Mouse (Mus musculus) thymus, adult 18-20 months (tissue): ENCODE results near the gene Msantd2.
A peak's percentile ranks its signal among the peaks of the same experiment; 100 is the strongest.

Experiments
- DNase-seq, 2 experiments: peaks; one replicate each; pipeline ENCODE4 v3.0.0; 2022; ENCODE audit warnings: mixed read lengths in 2 of 2

Gene Msantd2

DNA sequence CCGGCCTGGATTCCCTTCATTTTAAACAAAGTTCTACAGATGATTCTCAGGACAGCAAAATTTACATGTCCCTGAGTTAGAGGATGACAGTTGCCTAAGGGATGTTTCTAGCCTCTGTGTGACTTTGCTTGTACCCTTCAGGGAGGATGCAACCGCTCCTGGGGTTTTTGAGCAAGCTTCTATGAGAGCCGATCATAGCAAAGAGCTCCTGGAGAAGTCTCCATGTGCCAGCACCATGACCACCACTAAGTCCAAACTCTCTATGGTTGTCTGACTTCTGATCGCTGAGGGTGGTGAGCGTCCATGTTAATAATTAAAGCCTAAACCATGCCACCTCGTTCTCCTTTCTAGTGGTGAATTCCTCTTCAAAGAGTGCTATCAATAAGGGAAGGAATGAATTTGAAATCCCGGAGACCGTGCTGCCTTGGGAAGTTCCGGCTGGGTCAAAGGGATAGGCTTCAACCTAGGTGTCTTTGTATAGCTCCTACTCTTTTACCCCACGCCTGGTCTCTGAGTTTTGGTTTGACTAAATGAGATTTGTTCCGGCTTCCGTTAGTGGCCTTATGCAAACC is 54.8 kb downstream of the Msantd2 start:
- DNase-seq, result no peak

DNA sequence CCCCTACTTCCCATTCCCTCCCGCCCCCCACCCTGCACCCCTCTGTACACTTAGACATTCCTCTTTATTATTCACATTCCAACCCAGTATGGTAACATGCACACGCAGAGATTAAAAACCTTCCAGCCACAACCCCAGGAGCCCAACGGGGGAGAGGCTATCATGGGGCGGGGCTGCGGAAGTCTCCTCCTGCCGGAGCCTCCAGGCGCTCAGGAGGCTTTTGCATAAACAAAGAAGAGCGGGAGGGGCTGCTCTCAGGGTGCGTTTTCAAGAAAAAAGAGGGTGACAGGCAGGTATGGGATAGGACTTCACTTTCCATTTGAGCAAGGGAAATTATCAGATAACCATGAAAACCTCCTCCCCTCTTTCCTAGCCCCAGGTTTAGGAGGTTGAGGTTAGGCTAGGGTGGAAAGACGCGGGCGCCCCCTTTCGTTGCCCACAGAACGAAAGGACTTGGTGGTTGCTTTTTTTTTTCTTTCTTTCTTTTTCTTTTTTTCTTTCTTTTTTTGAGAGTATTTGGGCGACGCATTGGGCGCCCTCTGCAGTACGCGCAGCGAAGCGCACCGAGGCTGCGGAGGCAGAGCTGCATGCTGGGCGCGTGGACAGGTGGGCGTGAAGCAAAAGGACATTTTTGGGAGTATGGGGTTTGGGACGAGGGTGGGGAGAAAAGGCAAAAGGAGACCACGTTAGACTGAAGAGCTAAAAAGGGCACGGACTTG is 55.5 kb downstream of the Msantd2 start:
- DNase-seq, result peak in 1 of 2 experiments; percentile 47

DNA sequence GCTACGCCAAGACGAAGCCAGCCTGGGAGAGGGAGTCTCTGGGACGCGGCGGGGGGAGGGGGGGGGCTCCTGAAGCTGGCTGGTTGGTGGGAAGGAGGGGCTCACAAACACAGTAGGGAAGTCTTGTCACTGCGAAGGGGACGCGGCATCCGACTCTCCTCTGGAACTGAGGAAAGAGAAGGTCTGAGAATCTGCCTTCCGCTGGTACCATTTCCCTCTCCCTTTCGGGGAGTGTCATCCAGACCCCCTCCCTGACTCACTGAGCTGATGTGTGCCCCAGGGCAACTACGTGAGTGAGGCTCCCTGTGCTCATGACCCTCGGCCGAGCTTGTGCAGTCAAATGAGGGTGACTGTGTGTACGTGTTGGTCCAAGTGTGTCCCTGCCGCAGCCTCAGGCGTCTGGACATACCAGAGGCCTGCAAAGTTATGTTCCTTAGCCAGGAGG is 56.1 kb downstream of the Msantd2 start:
- DNase-seq, result no peak

DNA sequence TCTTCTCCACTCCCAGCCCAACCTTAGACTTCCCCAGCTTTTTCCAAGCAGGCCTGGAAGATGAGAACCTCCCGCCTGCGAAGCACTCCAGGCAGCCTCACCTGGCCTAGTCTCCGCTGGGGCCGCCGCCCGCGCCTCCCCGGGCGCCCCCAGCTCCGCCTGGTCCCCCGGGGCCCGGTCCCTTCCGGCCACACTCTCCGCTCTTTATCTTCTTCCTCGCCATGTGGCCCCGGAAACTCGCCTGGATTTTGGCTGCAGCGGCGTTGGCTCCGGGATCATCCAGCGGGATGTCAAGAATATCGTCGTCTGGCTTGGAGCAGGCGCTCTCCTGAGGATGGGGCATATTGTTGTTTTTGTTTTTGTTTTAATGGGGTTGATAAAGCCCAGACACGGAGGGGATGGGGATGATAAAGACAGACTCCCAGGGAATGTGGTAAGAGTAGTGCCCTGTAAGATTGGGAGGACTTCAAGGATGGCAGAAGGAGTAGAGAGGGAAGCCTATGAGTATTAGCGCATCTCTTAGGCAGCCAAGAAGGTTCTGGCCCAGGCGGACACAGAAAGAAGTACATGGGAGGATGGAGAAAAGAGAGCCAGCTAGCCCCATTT is 56.8 kb downstream of the Msantd2 start:
- DNase-seq, result no peak

DNA sequence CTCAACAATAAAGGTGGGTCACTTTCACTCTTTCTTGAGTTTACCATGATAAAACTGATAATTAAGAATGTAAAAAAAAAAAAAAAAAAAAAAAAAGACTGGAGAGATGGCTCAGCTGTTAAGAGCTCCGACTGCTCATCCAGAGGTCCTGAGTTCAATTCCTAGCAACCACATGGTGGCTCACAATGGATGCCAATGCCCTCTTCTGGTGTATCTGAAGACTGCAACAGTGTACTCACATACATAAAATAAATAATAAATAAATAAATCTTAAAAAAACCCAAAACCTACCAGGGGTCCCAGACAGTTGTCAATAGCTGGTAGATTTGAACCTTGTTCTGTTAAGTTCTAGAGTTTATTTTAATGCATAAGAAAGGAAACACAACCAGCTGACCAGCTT is 57.8 kb downstream of the Msantd2 start:
- DNase-seq, result no peak

DNA sequence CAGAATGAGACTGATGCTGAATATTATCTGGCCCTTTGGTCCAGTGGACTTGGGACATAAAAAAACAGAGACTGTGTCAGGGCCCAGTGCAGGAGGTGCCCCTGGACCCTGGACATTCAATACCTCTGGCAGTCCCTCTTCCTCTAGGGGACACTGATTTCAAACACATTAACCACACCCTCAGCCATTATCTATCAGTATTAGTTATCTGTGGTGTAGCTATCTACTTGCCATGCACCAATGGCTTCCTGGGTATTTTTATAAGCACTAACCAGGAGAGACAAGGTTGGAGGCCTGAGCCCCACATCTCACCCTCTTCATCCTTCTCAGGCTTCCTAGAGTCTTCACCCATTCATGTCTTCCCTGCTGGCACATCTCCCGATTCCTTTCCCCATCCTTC is 61.3 kb downstream of the Msantd2 start:
- no peak for DNase-seq

DNA sequence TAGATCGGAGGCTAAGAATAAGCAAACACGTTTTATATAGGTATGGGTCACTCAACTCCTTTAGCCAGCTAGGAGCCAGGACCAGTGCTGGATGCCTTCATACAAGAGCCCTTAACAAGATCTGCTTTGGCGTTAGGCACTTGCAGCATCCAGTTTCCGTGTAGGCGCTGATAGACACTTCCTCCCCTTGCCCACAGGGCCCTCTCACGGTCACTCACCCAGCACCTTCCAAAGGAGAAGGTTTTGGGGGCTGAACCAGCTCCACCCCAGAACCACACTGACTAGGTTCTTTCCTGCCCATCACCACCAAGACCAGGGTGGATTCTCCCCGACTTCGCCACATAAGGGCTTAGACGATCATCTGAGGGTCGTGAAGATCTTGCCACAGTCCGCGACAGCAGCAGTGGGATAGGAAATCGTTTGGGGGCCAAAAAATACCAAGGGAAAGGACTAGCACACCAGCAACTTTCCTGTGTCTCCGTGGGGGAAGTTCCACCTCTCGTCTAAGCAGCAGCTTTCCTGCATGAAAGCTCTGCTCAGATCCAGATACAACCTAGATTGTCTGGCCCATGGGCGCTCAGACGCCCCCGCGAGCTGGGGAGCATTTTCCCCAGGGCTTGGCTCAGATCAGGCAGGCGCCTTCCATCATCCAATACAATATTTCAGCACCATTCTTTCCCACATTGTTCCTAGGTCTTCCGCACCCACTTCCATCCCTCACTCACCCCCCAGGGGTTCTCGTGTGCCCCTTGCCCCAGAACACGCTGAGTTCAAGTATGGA is 62.8 kb downstream of the Msantd2 start:
- no peak for DNase-seq

DNA sequence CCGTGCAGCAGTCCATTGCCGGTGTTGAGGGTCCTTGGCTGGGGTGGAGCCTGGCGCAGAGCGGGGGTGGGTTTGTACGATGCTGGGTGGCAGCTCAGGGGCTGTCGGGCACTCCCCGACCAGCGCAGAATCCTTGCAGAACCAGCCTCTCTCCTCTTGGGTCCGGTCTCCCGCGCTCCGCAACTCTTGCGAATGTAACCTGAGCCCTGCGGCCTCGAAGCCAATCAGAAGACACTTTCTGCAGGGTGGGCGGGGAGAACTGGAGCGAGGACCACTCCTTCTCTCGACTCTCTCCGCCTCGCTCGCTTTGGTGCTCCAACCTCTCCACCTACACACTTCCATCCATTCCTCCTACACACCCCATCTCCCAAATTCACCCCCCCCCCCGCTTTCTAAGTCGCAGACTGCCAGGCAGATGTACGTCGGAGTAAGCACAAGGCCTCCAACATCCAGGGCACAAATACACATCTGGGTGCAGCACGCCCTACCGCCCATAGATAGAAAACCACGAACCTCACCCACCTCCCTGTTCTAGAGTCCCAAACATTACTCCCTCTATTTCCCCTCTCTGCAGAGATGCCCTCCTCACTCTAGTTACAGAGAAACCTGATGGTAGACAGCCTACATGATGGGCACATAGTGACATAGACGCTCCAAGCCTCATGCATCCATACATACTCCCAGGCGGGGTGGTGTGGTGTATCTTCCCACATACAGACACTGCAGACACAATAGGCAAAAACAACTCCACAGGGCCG is 63.6 kb downstream of the Msantd2 start, which contains the start of gene Nrgn:
Gene Nrgn, minus strand, starts transcription at position 369 of the 758 bp plus-strand sequence.
- peak; percentile 52 to 55 for DNase-seq

DNA sequence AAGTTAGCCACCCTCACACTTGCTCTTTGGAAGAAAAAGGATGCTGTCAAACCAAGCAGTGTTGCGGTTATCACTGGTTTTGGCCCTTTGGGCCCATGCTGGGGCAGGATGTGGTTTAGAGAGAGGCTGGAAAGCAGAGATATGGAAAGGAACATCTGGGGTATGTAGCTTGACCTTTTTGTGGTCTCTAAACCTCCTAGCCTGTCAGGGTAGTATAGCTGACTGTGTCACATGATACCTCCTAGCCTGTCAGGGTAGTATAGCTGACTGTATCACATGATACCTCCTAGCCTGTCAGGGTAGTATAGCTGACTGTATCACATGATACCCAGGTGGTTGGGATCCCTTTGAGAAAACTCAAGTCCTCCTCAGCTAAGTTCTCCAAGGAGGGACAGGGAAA is 65.2 kb downstream of the Msantd2 start:
- no peak for DNase-seq

DNA sequence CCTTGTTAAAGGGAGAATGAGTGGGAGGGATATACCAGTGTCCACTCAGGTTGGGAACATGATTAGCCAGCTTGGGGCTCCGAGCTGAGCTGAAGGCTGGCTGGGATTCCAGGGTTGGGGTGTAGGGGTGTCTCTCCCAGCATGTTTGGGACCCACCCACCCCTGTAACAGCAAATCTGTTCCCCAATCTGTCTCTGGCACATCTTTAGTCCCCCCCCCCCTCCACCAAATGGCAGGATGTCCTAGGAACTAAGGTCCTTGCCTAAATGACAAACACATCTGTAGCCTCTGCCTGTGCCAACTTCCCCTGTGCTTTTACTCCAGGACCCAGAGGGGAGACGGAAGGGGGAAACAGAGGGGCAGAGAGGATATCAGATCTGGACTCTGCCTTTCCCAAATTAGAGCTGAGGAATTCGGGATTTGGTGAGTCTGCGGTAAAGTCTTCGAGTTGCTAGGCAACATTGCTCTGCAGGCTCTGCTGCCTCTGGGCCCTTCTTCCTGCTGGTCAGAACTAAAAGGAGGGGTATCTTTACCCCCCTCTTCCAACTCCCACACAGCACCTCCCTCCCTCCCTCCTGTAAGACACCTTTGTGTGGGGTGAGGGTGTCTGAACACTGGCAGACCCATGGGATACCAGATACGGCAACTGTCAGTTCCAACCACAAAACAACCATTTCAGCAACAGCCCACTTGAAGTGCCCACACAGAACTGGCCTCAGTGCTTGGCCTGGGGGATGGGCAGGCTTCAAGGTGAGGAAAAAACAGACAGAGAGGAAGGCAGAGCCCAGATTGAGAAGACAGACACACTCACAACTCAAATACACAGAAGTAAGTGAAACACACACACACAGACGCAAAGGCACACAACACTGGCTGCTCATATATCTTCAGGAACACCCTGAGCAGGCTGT is 66.0 kb downstream of the Msantd2 start, which contains the start of gene Siae:
Gene Siae, plus strand, starts transcription at position 861 of the 911 bp plus-strand sequence.
- no peak for DNase-seq

DNA sequence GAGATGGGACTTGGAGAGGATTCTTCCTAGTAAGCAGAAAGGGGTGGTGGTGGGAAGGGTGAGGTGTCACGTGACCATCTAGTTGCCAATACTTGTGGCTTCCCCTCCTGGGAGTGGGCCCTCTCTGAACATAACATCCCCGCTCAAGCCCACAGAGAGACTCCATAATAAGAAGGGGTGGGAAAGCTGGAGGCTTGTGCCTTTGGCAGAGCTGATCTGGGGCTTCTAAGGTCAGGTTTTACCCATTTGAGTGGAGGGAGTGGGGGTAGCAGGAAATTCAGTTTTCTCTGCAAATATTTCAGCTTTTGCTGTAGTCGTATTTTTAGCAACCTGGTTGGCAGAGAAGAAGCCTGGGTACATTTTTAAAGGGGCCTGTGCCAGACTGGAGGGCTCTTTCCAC is 67.2 kb downstream of the Msantd2 start:
- DNase-seq, result no peak

DNA sequence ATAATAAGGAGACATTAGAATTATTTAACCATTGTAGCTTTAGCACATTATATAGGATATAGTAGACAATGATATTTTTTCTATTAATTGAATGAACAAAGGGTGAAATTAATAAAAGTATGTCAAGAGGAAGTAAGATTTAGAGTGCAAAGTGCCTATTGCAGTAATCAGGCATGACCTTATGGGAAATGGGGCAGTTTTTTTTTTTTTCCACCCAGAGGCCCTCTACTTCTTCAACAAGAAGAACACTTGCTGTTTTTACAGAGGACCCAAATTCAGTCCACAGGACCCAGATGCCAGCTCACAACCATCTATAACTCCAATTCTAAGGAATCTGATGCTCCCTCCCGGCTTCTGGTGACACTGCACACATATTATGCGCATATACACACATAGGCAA is 71.5 kb downstream of the Msantd2 start:
- no peak for DNase-seq

DNA sequence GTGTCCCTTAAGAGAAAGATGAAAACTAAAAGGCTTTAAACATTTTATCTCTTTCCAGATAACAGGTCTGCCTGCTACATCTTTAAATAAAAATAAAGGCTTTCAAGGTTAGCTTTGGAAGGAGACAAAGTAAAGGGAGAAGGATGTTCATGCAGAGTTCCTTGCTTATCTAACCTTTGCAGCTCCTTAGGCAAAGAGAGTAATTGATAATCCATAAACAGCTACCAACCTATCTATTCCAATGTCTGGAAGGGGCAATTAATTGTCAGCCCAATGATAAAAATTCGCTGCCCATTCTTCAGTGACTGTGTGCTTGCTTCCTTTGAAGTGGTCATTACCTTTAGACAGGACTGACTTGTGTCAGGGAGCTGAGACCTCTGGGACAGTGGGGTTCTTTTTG is 74.7 kb downstream of the Msantd2 start:
- DNase-seq, result no peak

DNA sequence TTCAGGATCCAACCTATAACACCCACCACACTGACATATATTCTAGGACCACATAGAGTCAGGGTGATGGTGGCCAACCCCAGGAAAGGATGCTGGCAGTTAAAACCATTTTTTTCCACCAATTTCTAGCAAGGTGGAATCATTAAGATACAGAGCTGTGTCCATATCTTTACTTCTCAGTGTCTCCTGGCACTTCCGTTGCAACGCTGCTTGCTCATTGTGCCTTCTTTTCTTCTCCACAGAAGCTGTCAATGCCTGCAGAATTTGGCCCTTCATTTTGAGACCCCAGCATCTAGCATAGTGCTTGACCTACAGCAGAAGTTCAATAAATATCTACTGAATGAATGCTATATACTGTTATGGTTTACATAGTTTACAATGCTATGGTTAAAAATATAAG is 77.9 kb downstream of the Msantd2 start:
- no peak for DNase-seq

DNA sequence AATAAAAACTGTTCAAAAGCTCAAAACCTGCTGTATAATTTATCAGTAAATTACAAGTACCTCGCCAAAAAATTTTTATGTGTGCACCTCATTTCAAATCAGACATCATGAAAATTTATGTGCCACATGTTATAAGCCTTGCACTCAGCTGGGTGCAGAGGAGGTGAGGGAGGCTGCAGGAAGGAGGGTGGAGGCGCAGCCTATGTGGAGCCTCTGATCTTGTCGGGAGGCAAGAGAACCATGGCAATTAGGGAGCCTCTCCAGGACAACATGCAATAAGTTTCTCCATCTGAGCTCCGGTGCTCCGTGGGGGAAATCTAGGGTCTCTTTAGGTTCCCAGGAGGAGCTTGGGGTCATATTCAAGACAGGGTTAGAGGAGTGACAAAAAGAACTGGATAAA is 78.3 kb downstream of the Msantd2 start:
- no peak for DNase-seq

DNA sequence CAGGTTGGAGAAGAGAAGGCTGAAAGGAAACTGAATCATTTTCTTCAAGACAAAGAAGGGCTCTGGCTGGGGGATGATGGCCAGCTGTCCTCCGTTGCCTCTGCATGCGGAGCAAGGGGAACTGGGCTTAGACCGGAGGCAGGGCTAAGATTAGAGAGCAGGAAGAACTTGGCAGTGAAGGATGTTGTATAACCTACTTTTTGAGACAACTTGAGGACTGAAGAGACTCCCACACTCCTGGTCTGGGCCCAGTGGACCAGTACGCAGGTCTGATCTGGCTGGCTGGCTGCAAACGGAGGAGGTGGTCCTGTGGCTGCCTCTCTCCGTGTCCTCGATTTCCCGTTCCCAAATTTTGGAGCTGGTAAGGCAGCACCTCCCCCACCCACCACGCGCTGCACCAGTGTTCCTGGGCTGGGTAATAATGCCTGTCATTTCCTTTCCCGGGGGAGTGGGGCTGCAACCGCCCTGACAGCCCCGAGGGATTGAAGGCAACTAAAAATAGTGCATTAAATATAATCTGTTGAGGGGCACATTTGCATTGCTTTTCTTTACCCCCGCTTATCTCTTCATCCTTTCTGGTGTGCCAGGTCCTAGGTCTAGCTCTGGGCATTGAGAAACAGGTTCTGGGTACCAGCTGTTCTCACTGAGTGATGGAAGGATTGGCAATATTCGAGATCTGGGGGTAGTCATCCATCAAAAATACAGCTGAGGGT is 78.9 kb downstream of the Msantd2 start:
- no peak for DNase-seq

DNA sequence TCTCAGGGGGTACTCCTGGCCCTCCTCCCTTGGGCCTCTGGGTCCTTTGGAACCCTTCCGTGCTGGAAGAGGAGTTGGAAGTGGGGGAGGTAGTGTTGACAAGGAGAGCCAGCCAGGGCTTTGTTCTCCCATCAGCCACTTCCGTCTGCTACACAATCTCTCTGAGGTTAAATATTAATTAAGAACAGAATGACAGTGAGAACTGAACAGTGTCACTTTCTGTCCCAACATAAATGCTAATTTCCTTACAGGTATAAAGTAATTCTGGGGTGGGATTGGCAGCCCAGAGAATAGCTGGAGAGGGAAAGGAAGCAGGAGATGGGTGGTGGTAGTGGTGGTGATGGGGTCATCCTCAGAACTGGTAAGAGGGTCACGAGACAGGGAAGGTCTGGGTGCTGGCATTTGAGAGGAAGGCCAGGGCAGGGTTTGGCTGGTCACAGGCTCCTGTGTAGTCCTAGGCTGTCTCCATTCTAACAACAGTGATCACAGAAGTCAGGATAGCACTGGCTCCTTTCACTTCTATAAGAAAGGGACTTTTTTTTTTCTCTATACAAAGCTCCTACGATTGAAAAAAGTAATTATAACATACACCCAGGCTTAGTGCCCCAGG is 79.6 kb downstream of the Msantd2 start:
- DNase-seq, result no peak

DNA sequence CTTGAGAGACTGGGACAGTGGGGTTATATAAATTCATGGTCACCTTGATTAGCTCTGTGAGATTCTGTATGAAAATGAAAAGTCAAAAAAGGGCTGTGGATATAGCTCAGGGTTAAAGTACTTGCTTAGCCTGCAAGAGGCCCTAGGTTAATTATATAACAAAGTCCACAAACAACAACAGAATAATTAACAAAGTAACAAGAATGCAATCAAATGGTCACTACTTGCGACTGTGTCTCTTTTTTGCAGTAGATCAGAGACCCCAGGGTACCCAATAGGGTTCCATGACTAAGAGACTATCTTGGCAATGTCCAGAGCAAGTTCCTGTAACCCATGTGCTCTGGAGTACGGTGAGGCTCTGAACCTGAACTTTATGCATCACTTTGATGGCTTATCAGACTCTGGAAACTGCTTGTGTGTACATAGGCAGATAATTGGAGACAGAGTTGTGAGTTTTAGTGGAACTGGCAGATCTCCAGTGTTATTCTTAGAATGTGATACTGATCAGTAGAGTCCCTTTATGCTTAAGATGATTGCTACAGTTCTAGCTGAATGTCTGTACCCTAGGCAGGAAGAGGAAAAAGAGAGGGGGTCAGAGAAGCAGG is 80.2 kb downstream of the Msantd2 start:
- DNase-seq, result no peak

DNA sequence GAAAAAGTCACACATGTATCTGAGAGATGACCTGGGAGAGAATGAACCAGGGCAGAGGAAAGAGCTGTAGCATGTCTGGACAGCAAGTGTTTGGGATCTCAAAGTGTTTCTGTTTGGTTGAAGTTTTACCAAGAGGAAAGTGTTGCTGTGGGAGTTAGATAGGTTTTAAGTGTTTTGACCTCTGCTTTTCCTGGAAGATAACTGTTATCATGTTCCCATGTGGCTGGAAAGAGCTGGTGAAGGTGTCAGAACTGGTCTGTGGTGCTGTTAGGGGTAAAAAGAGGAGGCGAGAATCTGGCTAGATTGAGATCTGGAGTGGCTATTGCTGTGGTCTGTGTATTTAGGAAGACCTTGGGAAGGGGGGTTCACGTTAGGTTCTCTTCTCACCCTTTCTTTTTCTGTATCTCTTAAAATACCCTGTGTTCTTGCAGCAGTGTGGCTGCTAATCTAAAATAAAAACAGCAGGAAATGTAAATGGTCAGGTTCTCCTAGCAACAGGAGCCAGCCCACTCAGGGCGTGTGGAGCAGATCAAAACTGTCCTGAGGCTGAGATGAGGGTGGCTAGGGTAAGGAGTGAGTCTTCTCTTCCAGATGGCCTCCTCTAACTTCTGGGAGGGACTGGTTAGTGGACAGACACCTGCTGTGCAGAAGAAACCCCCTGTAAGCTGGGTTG is 83.2 kb downstream of the Msantd2 start:
- DNase-seq, result no peak
